Mouse (Mus musculus): ENCODE data around the gene Cpt2. TPM values are rescaled to one million over a fixed set of nuclear protein-coding genes. Genes with fewer than 3 reads are reported as not detected.

Cpt2 gene
- polyA plus RNA-seq, 1 experiment from 2014 or later: 33.9 TPM

- Histone ChIP-seq H3K4me3 (ENCODE audit: low read depth, low read length) (no peak overlapping the region), H3K9ac (replicated peaks; ENCODE audit: low read depth) (no peak overlapping the region), H3K4me2 (replicated peaks; ENCODE audit: low read depth, low read length) (no peak overlapping the region), H3K4me1 (ENCODE audit: insufficient read depth, low read depth, low read length) (no peaks in the 10 kb centered on the region), H3K36me3 (ENCODE audit: insufficient read depth, low read length) (peaks cover 20% of the 10 kb centered on the region), H3K27me3 (replicated peaks; ENCODE audit: insufficient read depth, low read length) (no peaks in the 10 kb centered on the region), H3K9me3 (ENCODE audit: low read length) (no peaks in the 10 kb centered on the region), H3K27ac (ENCODE audit: low read length) (no peak overlapping the region)
- DNase-seq (ENCODE audit: low spot score) (no peak), ATAC-seq (no peak)
- TF ChIP-seq EP300 (IDR thresholded peaks at IDR 0.05) (no peak), CTCF (IDR thresholded peaks at IDR 0.05) (no peak)
- WGBS: 86% methylated on average over 9 of the region's 9 CpGs
These were observed 16.8 kb downstream of the Cpt2 start for GRCm38 (mm10) chr4:107906561-107906960.

GRCm38 (mm10) chr4:107904252-107904651 is 19.2 kb downstream of the Cpt2 start:
- H3K4me3 ChIP-seq (ENCODE audit: low read depth, low read length): no peak overlapping the region
- no peak overlapping the region for H3K4me2 ChIP-seq (replicated peaks; ENCODE audit: low read depth, low read length)
- H3K27ac ChIP-seq (ENCODE audit: low read length): no peak overlapping the region
- 85% methylated on average over 10 of the region's 10 CpGs for WGBS
- H3K9ac ChIP-seq (replicated peaks; ENCODE audit: low read depth): no peak overlapping the region
- H3K27me3 ChIP-seq (replicated peaks; ENCODE audit: insufficient read depth, low read length): no peaks in the 10 kb centered on the region
- TF ChIP-seq CTCF (IDR thresholded peaks at IDR 0.05) (no peak), EP300 (IDR thresholded peaks at IDR 0.05) (no peak)
- DNase-seq (ENCODE audit: low spot score) (no peak), ATAC-seq (no peak)
- no peaks in the 10 kb centered on the region for H3K9me3 ChIP-seq (ENCODE audit: low read length)
- peaks cover 18% of the 10 kb centered on the region for H3K36me3 ChIP-seq (ENCODE audit: insufficient read depth, low read length)
- H3K4me1 ChIP-seq (ENCODE audit: insufficient read depth, low read depth, low read length): no peaks in the 10 kb centered on the region

- ATAC-seq: no peak
- Histone ChIP-seq H3K4me3 (ENCODE audit: low read depth, low read length) (no peak overlapping the region), H3K4me2 (replicated peaks; ENCODE audit: low read depth, low read length) (no peak overlapping the region), H3K27ac (ENCODE audit: low read length) (no peak overlapping the region), H3K9me3 (ENCODE audit: low read length) (no peaks in the 10 kb centered on the region), H3K27me3 (replicated peaks; ENCODE audit: insufficient read depth, low read length) (no peaks in the 10 kb centered on the region), H3K36me3 (ENCODE audit: insufficient read depth, low read length) (peaks cover 20% of the 10 kb centered on the region), H3K9ac (replicated peaks; ENCODE audit: low read depth) (no peak overlapping the region), H3K4me1 (ENCODE audit: insufficient read depth, low read depth, low read length) (no peaks in the 10 kb centered on the region)
- 88% methylated on average over 3 of the region's 3 CpGs for WGBS
- no peak for TF ChIP-seq CTCF (IDR thresholded peaks at IDR 0.05)
- TF ChIP-seq EP300 (IDR thresholded peaks at IDR 0.05): no peak
- no peak for DNase-seq (ENCODE audit: low spot score)
These were observed 23.2 kb downstream of the Cpt2 start for GRCm38 (mm10) chr4:107900206-107900605.

- ATAC-seq (no peak), DNase-seq (ENCODE audit: low spot score) (no peak)
- H3K9me3 ChIP-seq (ENCODE audit: low read length): no peaks in the 10 kb centered on the region
- H3K36me3 ChIP-seq (ENCODE audit: insufficient read depth, low read length): peaks cover 25% of the 10 kb centered on the region
- no peak overlapping the region for H3K4me3 ChIP-seq (ENCODE audit: low read depth, low read length)
- no peaks in the 10 kb centered on the region for H3K4me1 ChIP-seq (ENCODE audit: insufficient read depth, low read depth, low read length)
- no peak overlapping the region for H3K9ac ChIP-seq (replicated peaks; ENCODE audit: low read depth)
- H3K4me2 ChIP-seq (replicated peaks; ENCODE audit: low read depth, low read length): no peak overlapping the region
- no peaks in the 10 kb centered on the region for H3K27me3 ChIP-seq (replicated peaks; ENCODE audit: insufficient read depth, low read length)
- no peak for TF ChIP-seq EP300 (IDR thresholded peaks at IDR 0.05)
- no peak for TF ChIP-seq CTCF (IDR thresholded peaks at IDR 0.05)
- 69% methylated on average over 5 of the region's 5 CpGs for WGBS
- no peak overlapping the region for H3K27ac ChIP-seq (ENCODE audit: low read length)
These were observed 24.0 kb downstream of the Cpt2 start for GRCm38 (mm10) chr4:107899211-107899927.

GRCm38 (mm10) chr4:107892663-107893062 is 30.7 kb downstream of the Cpt2 start:
- no peak overlapping the region for H3K9ac ChIP-seq (replicated peaks; ENCODE audit: low read depth)
- H3K27me3 ChIP-seq (replicated peaks; ENCODE audit: insufficient read depth, low read length): no peaks in the 10 kb centered on the region
- H3K27ac ChIP-seq (ENCODE audit: low read length): no peak overlapping the region
- no peaks in the 10 kb centered on the region; the same call in 1 of the 2 replicates for H3K4me1 ChIP-seq (ENCODE audit: insufficient read depth, low read depth, low read length)
- 72% methylated on average over 2 of the region's 2 CpGs for WGBS
- no peak overlapping the region for H3K4me3 ChIP-seq (ENCODE audit: low read depth, low read length)
- ATAC-seq (no peak), DNase-seq (ENCODE audit: low spot score) (peak; percentile 69)
- peaks cover 21% of the 10 kb centered on the region; the same call in 1 of the 2 replicates for H3K36me3 ChIP-seq (ENCODE audit: insufficient read depth, low read length)
- TF ChIP-seq CTCF (IDR thresholded peaks at IDR 0.05) (peak; percentile 68), EP300 (IDR thresholded peaks at IDR 0.05) (no peak)
- H3K9me3 ChIP-seq (ENCODE audit: low read length): no peaks in the 10 kb centered on the region
- no peak overlapping the region for H3K4me2 ChIP-seq (replicated peaks; ENCODE audit: low read depth, low read length)

- peak; percentile 97 for ATAC-seq
- H3K4me3 ChIP-seq (ENCODE audit: low read depth, low read length): peak within 1 kb of the TSS; percentile 59
- no peak for TF ChIP-seq EP300 (IDR thresholded peaks at IDR 0.05)
- no peak for TF ChIP-seq CTCF (IDR thresholded peaks at IDR 0.05)
- H3K4me1 ChIP-seq (ENCODE audit: insufficient read depth, low read depth, low read length): no peaks in the 10 kb centered on the region; the same call in 1 of the 2 replicates
- peak; percentile 98 for DNase-seq (ENCODE audit: low spot score)
- peaks cover 12% of the 10 kb centered on the region; the same call in 1 of the 2 replicates for H3K36me3 ChIP-seq (ENCODE audit: insufficient read depth, low read length)
- peak within 1 kb of the TSS; percentile 27 for H3K9ac ChIP-seq (replicated peaks; ENCODE audit: low read depth)
- no peaks in the 10 kb centered on the region for H3K27me3 ChIP-seq (replicated peaks; ENCODE audit: insufficient read depth, low read length)
- H3K27ac ChIP-seq (ENCODE audit: low read length): peak within 1 kb of the TSS; percentile 77
- peak within 1 kb of the TSS; percentile 67 for H3K4me2 ChIP-seq (replicated peaks; ENCODE audit: low read depth, low read length)
- WGBS: under 1% methylated on average over 46 of the region's 48 CpGs
- no peaks in the 10 kb centered on the region for H3K9me3 ChIP-seq (ENCODE audit: low read length)
These were observed 33.5 kb downstream of the Cpt2 start, which contains the start of gene 0610037L13Rik for GRCm38 (mm10) chr4:107889731-107890432. Gene 0610037L13Rik (plus strand): TSS chr4:107889813.
